Mouse (Mus musculus): ENCODE results near the gene Irak2.

Irak2 gene

GRCm38 (mm10) chr6:113639201-113639600 lies 934 bp downstream of the Irak2 start:
- no peak for DNase-seq (ENCODE audit: low spot score)

GRCm38 (mm10) chr6:113642605-113643004 lies 4.3 kb downstream of the Irak2 start:
- DNase-seq (ENCODE audit: low spot score) = no peak

- no peak for DNase-seq (ENCODE audit: low spot score)
Observed at GRCm38 (mm10) chr6:113643021-113643420, 4.8 kb downstream of the Irak2 start.

- no peak for DNase-seq (ENCODE audit: low spot score)
Observed at GRCm38 (mm10) chr6:113643967-113644366, 5.7 kb downstream of the Irak2 start.

- no peak for DNase-seq (ENCODE audit: low spot score)
Observed at GRCm38 (mm10) chr6:113644808-113645207, 6.5 kb downstream of the Irak2 start.

- DNase-seq (ENCODE audit: low spot score) = no peak
Observed at GRCm38 (mm10) chr6:113649346-113650196, 11.3 kb downstream of the Irak2 start.

- DNase-seq (ENCODE audit: low spot score) = no peak
Observed at GRCm38 (mm10) chr6:113650197-113650640, 12.0 kb downstream of the Irak2 start.

- no peak for DNase-seq (ENCODE audit: low spot score)
Observed at GRCm38 (mm10) chr6:113651626-113652025, 13.4 kb downstream of the Irak2 start.

GRCm38 (mm10) chr6:113653551-113653950 lies 15.3 kb downstream of the Irak2 start:
- no peak for DNase-seq (ENCODE audit: low spot score)

GRCm38 (mm10) chr6:113654102-113654501 lies 15.8 kb downstream of the Irak2 start:
- DNase-seq (ENCODE audit: low spot score) = no peak

GRCm38 (mm10) chr6:113654753-113655397 lies 16.6 kb downstream of the Irak2 start:
- DNase-seq (ENCODE audit: low spot score) = no peak

GRCm38 (mm10) chr6:113655475-113655874 lies 17.2 kb downstream of the Irak2 start:
- no peak for DNase-seq (ENCODE audit: low spot score)

- DNase-seq (ENCODE audit: low spot score) = no peak
Observed at GRCm38 (mm10) chr6:113656847-113657246, 18.6 kb downstream of the Irak2 start.

GRCm38 (mm10) chr6:113658226-113658625 lies 20.0 kb downstream of the Irak2 start:
- no peak for DNase-seq (ENCODE audit: low spot score)

- no peak for DNase-seq (ENCODE audit: low spot score)
Observed at GRCm38 (mm10) chr6:113659648-113660491, 21.6 kb downstream of the Irak2 start.

GRCm38 (mm10) chr6:113660492-113661352 lies 22.5 kb downstream of the Irak2 start:
- DNase-seq (ENCODE audit: low spot score) = no peak

GRCm38 (mm10) chr6:113661353-113662241 lies 23.3 kb downstream of the Irak2 start:
- no peak for DNase-seq (ENCODE audit: low spot score)

GRCm38 (mm10) chr6:113662964-113663700 lies 24.9 kb downstream of the Irak2 start:
- no peak for DNase-seq (ENCODE audit: low spot score)

GRCm38 (mm10) chr6:113664305-113664704 lies 26.0 kb downstream of the Irak2 start:
- DNase-seq (ENCODE audit: low spot score) = no peak

All from left cerebral cortex, adult 11 months (tissue).